Mouse (Mus musculus) neural tube, embryonic 12.5 days (tissue): ENCODE data around the gene Sema4g. TPM values are rescaled to one million over a fixed set of nuclear protein-coding genes. Genes with fewer than 3 reads are reported as not detected.
A peak's percentile ranks its signal among the peaks of the same experiment; 100 is the strongest.

Source experiments
- ATAC-seq: fragments of 200-750 bp; cut with Nextera tagmentation; 2 replicates; pipeline ENCODE4 v1.8.0; 2017; ENCODE audit warnings: low read depth, mild to moderate bottlenecking, moderate TSS enrichment, moderate library complexity; ENCODE audit not compliant: low FRiP score
- H3K27ac ChIP-seq: fragments of 300-500 bp; sonication (generic); 2 replicates; pipeline ENCODE4 v1.5.1; 2016
- H3K27me3 ChIP-seq: fragments of 300-500 bp; sonication (generic); replicated peaks from 2 replicates; pipeline ENCODE4 v1.6.1; 2016; ENCODE audit warnings: mild to moderate bottlenecking
- H3K36me3 ChIP-seq: fragments of 300-500 bp; sonication (generic); 2 replicates; pipeline ENCODE4 v1.6.1; 2016; ENCODE audit warnings: mild to moderate bottlenecking
- H3K4me1 ChIP-seq: fragments of 300-500 bp; sonication (generic); 2 replicates; pipeline ENCODE4 v1.6.1; 2016
- H3K4me2 ChIP-seq: fragments of 300-500 bp; sonication (generic); replicated peaks from 2 replicates; pipeline ENCODE4 v1.6.1; 2016; ENCODE audit warnings: mild to moderate bottlenecking
- H3K4me3 ChIP-seq: fragments of 300-500 bp; sonication (generic); 2 replicates; pipeline ENCODE4 v1.5.1; 2016
- H3K9ac ChIP-seq: fragments of 300-500 bp; sonication (generic); 2 replicates; pipeline ENCODE4 v1.6.1; 2016; ENCODE audit warnings: mild to moderate bottlenecking
- H3K9me3 ChIP-seq: fragments of 300-500 bp; sonication (generic); 2 replicates; pipeline ENCODE4 v1.6.1; 2016; ENCODE audit warnings: mild to moderate bottlenecking
- WGBS: fragments of 180-500 bp; shearing (Covaris S2); methylation state at CpG from one replicate; pipeline ENCODE4 v1.1.7; 2016; 5-methylcytosine and 5-hydroxymethylcytosine counted together
- polyA plus RNA-seq: library from polyadenylated mRNA; unstranded; fragments of >200 nt; fragmentation: Nextera tagmentation; extraction: Ambion mirVana; gene quantifications from 2 replicates; pipeline ENCODE4 v1.2.1, GENCODE M21; 2016

Sema4g gene
- polyA plus RNA-seq, 1 experiment from 2014 or later, result 10.8 TPM

GRCm38 (mm10) chr19:44987851-44988250 lies 1.1 kb upstream of the Sema4g start:
- Histone ChIP-seq H3K9me3 (no peaks in the 10 kb centered on the region), H3K4me2 (no peak overlapping the region), H3K9ac (no peak overlapping the region), H3K4me3 (no peak overlapping the region), H3K36me3 (peaks cover 4% of the 10 kb centered on the region), H3K27ac (no peak overlapping the region), H3K4me1 (peaks cover 31% of the 10 kb centered on the region), H3K27me3 (no peaks in the 10 kb centered on the region)
- ATAC-seq, result no peak
- whole genome bisulfite sequencing, result 67% methylated on average over 6 of the region's 6 CpGs

- Histone ChIP-seq H3K27ac (no peak overlapping the region), H3K4me1 (peaks cover 31% of the 10 kb centered on the region), H3K36me3 (peaks cover 7% of the 10 kb centered on the region), H3K9me3 (no peaks in the 10 kb centered on the region), H3K4me3 (peak overlapping the region; percentile 75; the same call in 1 of the 2 replicates), H3K9ac (peak overlapping the region; percentile 85; the same call in 1 of the 2 replicates), H3K27me3 (no peaks in the 10 kb centered on the region), H3K4me2 (peak overlapping the region; percentile 83)
- 28% methylated on average over 9 of the region's 9 CpGs for WGBS
- ATAC-seq, result no peak
Measured at GRCm38 (mm10) chr19:44988321-44988720, 580 bp upstream of the Sema4g start.

- Histone ChIP-seq H3K27ac (peak overlapping the region; percentile 32), H3K4me3 (peak overlapping the region; percentile 75), H3K4me2 (peak overlapping the region; percentile 83), H3K27me3 (no peaks in the 10 kb centered on the region), H3K36me3 (peaks cover 9% of the 10 kb centered on the region), H3K9ac (peak overlapping the region; percentile 85), H3K9me3 (no peaks in the 10 kb centered on the region), H3K4me1 (peaks cover 31% of the 10 kb centered on the region)
- ATAC-seq, result peak; percentile 10; the same call in 1 of the 2 replicates
- WGBS, result 5% methylated on average over 22 of the region's 22 CpGs
Measured at GRCm38 (mm10) chr19:44989567-44990495, 930 bp downstream of the Sema4g start.

- H3K9ac ChIP-seq, result peak overlapping the region; percentile 85; the same call in 1 of the 2 replicates
- H3K27ac ChIP-seq, result no peak overlapping the region
- no peaks in the 10 kb centered on the region for H3K9me3 ChIP-seq
- ATAC-seq, result no peak
- H3K4me1 ChIP-seq, result peaks cover 31% of the 10 kb centered on the region
- no peaks in the 10 kb centered on the region for H3K27me3 ChIP-seq
- 72% methylated on average over 8 of the region's 8 CpGs for WGBS
- peak overlapping the region; percentile 83 for H3K4me2 ChIP-seq
- peaks cover 10% of the 10 kb centered on the region for H3K36me3 ChIP-seq
- H3K4me3 ChIP-seq, result 0 out of 2 replicates have a peak overlapping the region, but pooled peaks have one; percentile 7
Measured at GRCm38 (mm10) chr19:44991031-44991430, 2.1 kb downstream of the Sema4g start.

- H3K4me2 ChIP-seq, result no peak overlapping the region
- no peak overlapping the region for H3K27ac ChIP-seq
- H3K9ac ChIP-seq, result no peak overlapping the region
- no peak for ATAC-seq
- H3K4me1 ChIP-seq, result peaks cover 31% of the 10 kb centered on the region
- no peaks in the 10 kb centered on the region for H3K27me3 ChIP-seq
- H3K9me3 ChIP-seq, result no peaks in the 10 kb centered on the region
- no peak overlapping the region for H3K4me3 ChIP-seq
- 43% methylated on average over 7 of the region's 7 CpGs for WGBS
- H3K36me3 ChIP-seq, result peaks cover 22% of the 10 kb centered on the region
Measured at GRCm38 (mm10) chr19:44992246-44992645, 3.3 kb downstream of the Sema4g start.

GRCm38 (mm10) chr19:44992712-44993111 lies 3.8 kb downstream of the Sema4g start:
- Histone ChIP-seq H3K27ac (no peak overlapping the region), H3K4me3 (no peak overlapping the region)
- WGBS, result 52% methylated on average over 7 of the region's 7 CpGs

GRCm38 (mm10) chr19:44997786-44998185 lies 8.9 kb downstream of the Sema4g start:
- ATAC-seq, result no peak
- Histone ChIP-seq H3K9me3 (no peaks in the 10 kb centered on the region), H3K9ac (no peak overlapping the region), H3K36me3 (peaks cover 73% of the 10 kb centered on the region), H3K27me3 (no peaks in the 10 kb centered on the region), H3K4me2 (no peak overlapping the region), H3K27ac (no peak overlapping the region), H3K4me1 (no peaks in the 10 kb centered on the region), H3K4me3 (no peak overlapping the region)
- WGBS, result 78% methylated on average over 11 of the region's 11 CpGs

More at GRCm38 (mm10) chr19:44992712-44993111, 3.8 kb downstream of the Sema4g start:
- peaks cover 26% of the 10 kb centered on the region for H3K36me3 ChIP-seq
- H3K4me1 ChIP-seq, result peaks cover 31% of the 10 kb centered on the region
- no peaks in the 10 kb centered on the region for H3K27me3 ChIP-seq
- no peak for ATAC-seq
- H3K4me2 ChIP-seq, result no peak overlapping the region
- no peak overlapping the region for H3K9ac ChIP-seq
- no peaks in the 10 kb centered on the region for H3K9me3 ChIP-seq

GRCm38 (mm10) chr19:44999647-45000046 lies 10.7 kb downstream of the Sema4g start:
- no peak overlapping the region for H3K4me3 ChIP-seq
- no peaks in the 10 kb centered on the region for H3K27me3 ChIP-seq
- no peaks in the 10 kb centered on the region for H3K9me3 ChIP-seq
- H3K9ac ChIP-seq, result no peak overlapping the region
- no peak for ATAC-seq
- no peak overlapping the region for H3K4me2 ChIP-seq
- no peak overlapping the region for H3K27ac ChIP-seq
- H3K36me3 ChIP-seq, result peaks cover 87% of the 10 kb centered on the region
- H3K4me1 ChIP-seq, result no peaks in the 10 kb centered on the region
- WGBS, result 89% methylated on average over 8 of the region's 8 CpGs

- Histone ChIP-seq H3K4me1 (peaks cover 16% of the 10 kb centered on the region), H3K27ac (no peak overlapping the region), H3K36me3 (peaks cover 73% of the 10 kb centered on the region), H3K4me3 (no peak overlapping the region), H3K27me3 (no peaks in the 10 kb centered on the region), H3K4me2 (no peak overlapping the region), H3K9me3 (no peaks in the 10 kb centered on the region), H3K9ac (no peak overlapping the region)
- 68% methylated on average over 3 of the region's 3 CpGs for WGBS
- ATAC-seq, result no peak
Measured at GRCm38 (mm10) chr19:45002301-45002700, 13.4 kb downstream of the Sema4g start.

GRCm38 (mm10) chr19:45003740-45004516 lies 15.0 kb downstream of the Sema4g start:
- no peaks in the 10 kb centered on the region for H3K9me3 ChIP-seq
- H3K9ac ChIP-seq, result no peak overlapping the region
- H3K27ac ChIP-seq, result no peak overlapping the region
- no peaks in the 10 kb centered on the region for H3K27me3 ChIP-seq
- no peak overlapping the region for H3K4me3 ChIP-seq
- WGBS, result 87% methylated on average over 7 of the region's 7 CpGs
- peaks cover 21% of the 10 kb centered on the region for H3K4me1 ChIP-seq
- no peak overlapping the region for H3K4me2 ChIP-seq
- ATAC-seq, result no peak
- H3K36me3 ChIP-seq, result peaks cover 66% of the 10 kb centered on the region

- peak within 1 kb of the TSS; percentile 89 for H3K4me3 ChIP-seq
- H3K27ac ChIP-seq, result peak within 1 kb of the TSS; percentile 46
- H3K4me1 ChIP-seq, result peaks cover 21% of the 10 kb centered on the region
- H3K9ac ChIP-seq, result peak within 1 kb of the TSS; percentile 88
- no peak for ATAC-seq
- H3K27me3 ChIP-seq, result no peaks in the 10 kb centered on the region
- peaks cover 59% of the 10 kb centered on the region for H3K36me3 ChIP-seq
- no peaks in the 10 kb centered on the region for H3K9me3 ChIP-seq
- WGBS, result 10% methylated on average over 16 of the region's 16 CpGs
- H3K4me2 ChIP-seq, result peak within 1 kb of the TSS; percentile 93
Measured at GRCm38 (mm10) chr19:45005444-45005843, 16.5 kb downstream of the Sema4g start, which contains the start of gene Twnk. Gene Twnk, plus strand, starts transcription at chr19:45005663.
